34 mouse cellular contexts compared by ENCODE assay signal in genomic region chr3:45104431-45104830, GRCm38 (mm10).
"Had no signal": no experiment of that assay in that cellular context is flagged by ENCODE, and none has a peak within 500 bp of the region (broad histone marks: within the 10 kb centered on the region; RNA-seq: fewer than 3 reads in every experiment).

No protein-coding gene starts in this region.

- H3K4me1 ChIP-seq: heart, embryonic 12.5 days; heart, embryonic 13.5 days; heart, embryonic 15.5 days; hindbrain, embryonic 10.5 days; hindbrain, embryonic 12.5 days; hindbrain, embryonic 13.5 days; hindbrain, embryonic 15.5 days; intestine, embryonic 15.5 days; kidney, embryonic 15.5 days had no signal

- H3K4me2 ChIP-seq: heart, embryonic 12.5 days; heart, embryonic 13.5 days; heart, embryonic 15.5 days; hindbrain, embryonic 12.5 days; hindbrain, embryonic 13.5 days; hindbrain, embryonic 14.5 days; hindbrain, embryonic 15.5 days; intestine, embryonic 15.5 days; kidney, embryonic 15.5 days had no signal

- H3K27me3 ChIP-seq: heart, embryonic 12.5 days; heart, embryonic 13.5 days; heart, embryonic 15.5 days; hindbrain, embryonic 12.5 days; hindbrain, embryonic 13.5 days; hindbrain, embryonic 15.5 days; intestine, embryonic 15.5 days; kidney, embryonic 15.5 days had no signal

- DNase-seq: heart, postnatal 10 days; heart, postnatal 14 days; heart, postnatal 36 days; heart, postnatal 4 days; kidney, adult 11 months; kidney, adult 18-20 months; kidney, adult 2 months; kidney, adult 8-10 months; kidney, adult 9 months; kidney, postnatal 10 days; kidney, postnatal 14 days; kidney, postnatal 25 days; kidney, postnatal 36 days; kidney, postnatal 4 days; layer of hippocampus, adult 9-11 months; layer of hippocampus, postnatal 36 days had no signal

- ATAC-seq: hindbrain, embryonic 16.5 days; hindbrain, postnatal 0 days; inflammation-experienced regulatory T-cells, adult 6 months; intestine, embryonic 15.5 days; intestine, embryonic 16.5 days; intestine, postnatal 0 days had no signal

- H3K9ac ChIP-seq: heart, embryonic 12.5 days; heart, embryonic 13.5 days; heart, embryonic 15.5 days; hindbrain, embryonic 12.5 days; hindbrain, embryonic 13.5 days; hindbrain, embryonic 14.5 days; hindbrain, embryonic 15.5 days; intestine, embryonic 15.5 days; kidney, embryonic 15.5 days had no signal

- H3K36me3 ChIP-seq: heart, embryonic 12.5 days; heart, embryonic 13.5 days; heart, embryonic 15.5 days; hindbrain, embryonic 10.5 days; hindbrain, embryonic 12.5 days; hindbrain, embryonic 13.5 days; hindbrain, embryonic 15.5 days; intestine, embryonic 15.5 days; kidney, embryonic 15.5 days had no signal

- H3K9me3 ChIP-seq: heart, embryonic 15.5 days; hindbrain, embryonic 12.5 days; hindbrain, embryonic 15.5 days; intestine, embryonic 15.5 days had no signal

- H3K4me3 ChIP-seq: heart, embryonic 12.5 days; heart, embryonic 13.5 days; heart, embryonic 15.5 days; hindbrain, embryonic 10.5 days; hindbrain, embryonic 12.5 days; hindbrain, embryonic 13.5 days; hindbrain, embryonic 15.5 days; intestine, embryonic 15.5 days; kidney, embryonic 15.5 days; layer of hippocampus, adult 2 months; left cerebral cortex, adult 2 months had no signal

- H3K27ac ChIP-seq: heart, embryonic 13.5 days; heart, embryonic 15.5 days; hindbrain, embryonic 10.5 days; hindbrain, embryonic 12.5 days; hindbrain, embryonic 13.5 days; hindbrain, embryonic 14.5 days; hindbrain, embryonic 15.5 days; hindbrain, postnatal 0 days; intestine, embryonic 15.5 days; kidney, embryonic 15.5 days; kidney, postnatal 0 days; layer of hippocampus, adult 2 months; left cerebral cortex, adult 2 months had no signal
